Mouse (Mus musculus) lung, adult 2 months (tissue): ENCODE data around the gene Txk.

Experiments used
- CTCF ChIP-seq: fragments of 200-500 bp; IDR thresholded peaks from 2 replicates; pipeline ENCODE4 v1.5.1; 2011; ENCODE audit warnings: mild to moderate bottlenecking, low read length, control low read depth; ENCODE audit not compliant: insufficient read depth
- POLR2A ChIP-seq: fragments of 200-500 bp; IDR thresholded peaks from 2 replicates; pipeline ENCODE4 v1.6.1; 2011; ENCODE audit warnings: low read depth, mild to moderate bottlenecking, control low read depth, low read length, borderline replicate concordance; ENCODE audit errors: extremely low read depth

GRCm38 (mm10) chr5:72796186-72796613, 43.6 kb upstream of the Txk start:
- TF ChIP-seq CTCF (no peak), POLR2A (no peak)
